Mouse (Mus musculus): ENCODE results near the gene Slc16a8. TPM values are rescaled to one million over a fixed set of nuclear protein-coding genes. Genes with fewer than 3 reads are reported as not detected.
"Not testable (repeated sequence)": the region's sequence is repeated elsewhere in the genome, so short reads cannot be mapped to it uniquely, and the experiment has no call there.

Gene Slc16a8
- total RNA-seq, 2 experiments from 2014 or later = 0.23 to 0.39 TPM

GRCm38 (mm10) chr15:79225780-79226179 is 28.8 kb downstream of the Slc16a8 start:
- DNase-seq (ENCODE audit: low spot score) = not testable (repeated sequence)
- intact Hi-C loops (cut with DNase I) = loop anchor here (10.0 kb wide), 1 partner anchor 379 kb away; the partner anchor contains the start of gene Dmc1

DNA sequence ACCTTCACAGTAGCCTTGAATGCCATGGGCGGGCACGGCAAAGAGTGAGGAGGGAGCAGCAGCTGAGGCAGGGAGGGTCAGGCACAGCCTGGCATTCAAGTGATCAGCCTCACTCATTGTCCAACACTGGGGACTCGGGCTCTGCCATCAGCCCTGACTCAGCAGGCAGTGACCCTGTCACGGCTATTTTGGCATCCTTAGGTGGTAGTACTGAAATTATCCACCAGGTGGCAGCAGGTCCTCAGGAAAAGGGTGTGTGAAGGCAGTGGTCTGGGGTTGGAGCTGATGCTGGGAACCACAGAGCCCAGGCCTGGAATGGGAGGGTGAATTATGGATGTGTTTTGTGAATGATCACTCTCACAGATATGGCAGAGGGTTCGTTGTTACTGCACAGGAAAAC is 29.9 kb downstream of the Slc16a8 start:
- DNase-seq (ENCODE audit: low spot score) = peak; percentile 71
- intact Hi-C loops (cut with DNase I) = loop anchor here (5.0 to 10.0 kb wide), 2 partner anchors 243 to 380 kb away; partner anchors contain the start of gene Dmc1

DNA sequence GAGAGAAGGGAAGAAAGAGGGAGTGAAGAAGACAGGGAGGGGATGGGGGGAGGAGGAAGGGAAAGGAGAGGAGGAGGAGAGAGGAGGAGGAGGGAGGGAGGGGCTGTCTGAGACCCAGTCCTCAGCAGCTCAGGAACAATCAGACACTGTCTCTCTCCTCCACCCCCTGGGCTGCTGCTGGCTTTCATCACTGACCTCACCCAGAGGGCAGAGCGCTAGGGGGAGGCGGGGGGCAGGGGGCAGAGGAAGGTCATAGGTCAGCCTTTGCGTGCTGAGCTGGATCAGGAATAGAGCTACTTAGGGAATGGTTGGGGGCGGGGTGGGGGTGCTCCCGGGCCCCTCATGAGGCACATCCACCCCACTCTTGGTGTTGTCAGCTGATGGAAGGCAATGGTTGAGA is 30.9 kb downstream of the Slc16a8 start:
- intact Hi-C loops (cut with DNase I) = loop anchor here (5.0 to 10.0 kb wide), 2 partner anchors 244 to 381 kb away; partner anchors contain the start of gene Dmc1
- no peak for DNase-seq (ENCODE audit: low spot score)

DNA sequence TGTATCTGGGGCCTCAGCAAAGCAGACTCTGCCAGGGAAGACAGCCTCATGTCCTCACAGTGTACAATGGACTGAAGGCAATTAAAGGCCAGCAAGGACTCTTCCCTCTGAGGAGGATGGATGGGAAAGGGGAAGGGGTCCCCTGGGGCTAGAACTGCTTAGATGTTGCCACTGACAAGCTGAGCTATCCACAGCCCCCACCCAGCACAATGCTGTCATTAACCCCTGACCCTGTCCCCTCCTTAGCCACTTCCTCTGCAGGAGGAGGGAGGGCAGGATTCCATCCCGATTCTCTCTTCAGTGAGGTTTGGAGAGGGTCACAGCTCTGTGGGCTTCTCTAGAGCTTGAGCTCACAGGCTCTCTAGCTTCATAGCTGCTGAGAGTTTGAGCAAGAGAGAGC is 35.0 kb downstream of the Slc16a8 start:
- intact Hi-C loops (cut with DNase I) = no loop called here
- no peak for DNase-seq (ENCODE audit: low spot score)

DNA sequence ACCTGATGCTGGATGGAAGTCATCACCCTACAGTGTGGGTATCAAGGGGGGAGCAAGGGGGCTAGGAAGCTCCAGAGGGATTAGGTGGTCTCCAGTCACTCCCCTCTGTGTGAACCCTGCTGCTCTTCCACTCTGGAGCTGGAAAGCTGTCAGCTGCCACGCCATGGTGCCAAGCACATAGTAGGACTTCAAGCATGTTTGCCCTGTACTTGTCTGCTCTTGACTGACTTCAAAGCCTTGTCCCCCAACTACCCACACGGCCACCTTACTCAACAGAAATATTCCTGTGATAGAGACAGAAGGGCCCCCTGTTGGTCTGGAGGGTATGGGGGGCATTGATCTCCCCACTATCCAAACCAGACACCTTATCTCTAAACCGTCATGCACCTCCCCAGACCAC is 38.4 kb downstream of the Slc16a8 start:
- intact Hi-C loops (cut with DNase I) = no loop called here
- DNase-seq (ENCODE audit: low spot score) = no peak

DNA sequence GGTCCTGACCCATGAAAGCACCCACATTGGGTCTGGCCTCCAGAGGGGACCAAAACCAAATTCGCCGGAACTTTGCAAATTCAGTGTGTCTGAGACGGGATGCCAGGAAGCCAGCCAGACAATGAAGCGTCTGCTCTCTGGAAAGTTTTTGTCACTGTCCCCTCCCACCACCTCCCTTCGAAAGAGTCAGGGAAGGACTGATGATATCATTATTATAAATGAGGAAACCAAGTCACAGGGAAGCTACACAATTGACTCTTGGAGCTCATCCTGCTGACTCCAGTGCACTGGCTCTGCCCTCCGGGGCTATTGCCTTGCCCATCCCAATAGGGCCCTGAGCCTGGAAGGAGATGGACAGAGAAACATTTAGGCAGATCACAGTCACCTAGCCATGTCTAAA is 41.0 kb downstream of the Slc16a8 start:
- intact Hi-C loops (cut with DNase I) = no loop called here
- no peak for DNase-seq (ENCODE audit: low spot score)

DNA sequence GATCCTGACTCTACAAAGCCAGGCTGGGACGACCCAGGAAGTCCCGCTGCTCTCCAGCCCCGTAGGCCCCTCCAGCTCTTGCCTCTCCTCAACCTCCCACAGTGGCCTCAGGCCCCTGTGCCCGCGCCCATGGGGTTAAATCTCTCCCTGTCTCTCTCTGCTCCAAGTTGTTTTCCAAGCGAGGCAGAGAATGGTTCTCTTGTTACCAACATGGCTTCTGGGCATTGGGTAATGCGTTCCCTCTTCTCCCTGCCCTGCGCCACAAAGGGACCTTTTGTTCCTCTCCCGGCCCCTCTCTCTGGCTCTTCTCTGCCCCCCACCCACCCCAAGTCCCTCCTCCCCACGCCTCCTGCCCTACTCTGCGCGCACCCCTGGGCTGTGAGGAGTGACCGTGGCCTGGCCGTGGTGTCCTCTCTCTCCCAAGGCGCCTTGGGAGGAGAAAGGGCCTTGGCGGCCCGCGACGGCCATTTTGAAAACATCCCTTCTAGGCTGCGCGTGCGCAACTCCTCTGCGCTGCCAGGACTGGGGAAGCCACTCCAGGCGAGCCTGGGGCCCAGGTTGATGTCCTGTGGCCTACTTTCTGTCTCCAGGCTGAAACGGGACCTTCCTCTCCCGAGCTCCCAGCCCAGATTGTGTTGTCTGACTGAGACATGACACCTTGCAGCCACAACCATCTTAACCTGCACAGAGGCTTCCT is 41.7 kb downstream of the Slc16a8 start:
- no peak for DNase-seq (ENCODE audit: low spot score)
- intact Hi-C loops (cut with DNase I) = no loop called here

DNA sequence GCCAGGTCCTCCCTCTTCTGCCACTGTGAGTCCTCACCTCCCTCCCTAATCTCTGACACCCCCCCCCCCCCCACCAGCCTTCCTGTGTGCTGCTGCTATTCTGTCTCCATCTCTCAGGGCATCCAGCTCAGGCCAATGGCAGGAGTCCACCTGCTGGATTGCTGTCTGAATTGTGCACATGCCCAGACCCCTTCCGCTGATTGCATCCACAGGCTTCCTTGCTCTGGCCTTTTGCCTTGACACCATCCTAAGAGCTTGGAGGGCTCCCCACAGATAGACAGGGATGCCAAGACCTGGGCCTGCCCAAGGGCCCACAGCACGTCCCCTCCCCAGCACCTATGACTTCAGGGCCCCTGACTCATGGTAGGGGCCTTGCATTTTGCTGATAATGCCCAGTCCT is 44.2 kb downstream of the Slc16a8 start:
- DNase-seq (ENCODE audit: low spot score) = no peak
- intact Hi-C loops (cut with DNase I) = no loop called here

DNA sequence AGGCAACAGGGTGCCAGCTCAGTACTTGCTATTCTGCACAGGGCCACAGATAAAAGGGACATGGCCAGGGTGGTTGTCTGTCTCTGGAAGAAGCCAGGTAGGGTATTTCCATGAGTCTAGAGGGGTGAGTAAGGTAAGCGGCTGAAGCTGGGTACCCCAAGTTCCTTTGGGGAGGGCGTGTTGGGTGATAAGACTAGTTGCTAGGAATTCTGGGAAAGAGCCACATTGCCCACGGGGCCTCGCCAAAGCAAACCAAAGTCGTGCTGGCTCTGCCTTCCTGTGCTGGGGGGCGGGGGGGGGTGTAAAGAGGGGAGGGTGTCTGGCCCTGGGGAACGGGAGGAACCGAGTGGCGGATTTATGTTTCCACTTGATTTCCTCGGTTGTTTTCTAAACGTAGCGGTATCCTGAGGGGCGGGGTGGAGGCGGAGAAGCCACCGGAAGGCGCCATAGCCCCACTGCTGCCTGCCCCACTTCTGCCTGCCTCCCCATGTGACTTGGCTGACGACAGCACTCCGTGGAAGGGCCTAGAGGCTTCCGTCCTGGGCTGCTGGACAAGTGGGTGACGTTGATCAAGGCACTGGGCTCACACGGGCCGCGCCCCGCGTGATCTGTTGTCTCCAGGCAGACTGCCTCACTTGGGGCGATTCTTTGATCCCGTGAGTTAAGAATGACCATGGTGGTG is 45.7 kb downstream of the Slc16a8 start:
- peak; percentile 52 for DNase-seq (ENCODE audit: low spot score)

DNA sequence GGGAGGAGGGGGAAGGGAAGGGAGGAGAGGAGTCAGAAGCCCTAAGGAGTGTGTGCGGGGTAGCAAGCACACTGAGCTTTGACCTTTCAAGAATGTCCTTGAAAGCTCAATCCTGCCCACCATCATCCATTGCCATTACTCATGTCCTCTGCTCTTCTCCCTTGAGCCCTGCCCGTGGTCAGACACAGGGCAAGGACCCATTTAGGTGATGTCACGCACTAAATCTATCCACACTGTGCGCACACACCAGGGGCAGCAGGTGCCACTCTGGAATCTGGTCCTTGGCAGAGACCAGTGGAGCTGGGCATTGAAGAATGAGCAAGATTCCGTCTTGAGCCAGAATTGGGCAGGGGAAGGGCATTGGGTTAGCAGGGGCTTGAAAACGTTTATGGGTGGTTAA is 46.4 kb downstream of the Slc16a8 start:
- DNase-seq (ENCODE audit: low spot score) = no peak
- intact Hi-C loops (cut with DNase I) = no loop called here

More for the DNA sequence above, 45.7 kb downstream of the Slc16a8 start:
- intact Hi-C loops (cut with DNase I) = no loop called here

GRCm38 (mm10) chr15:79202575-79202974 is 52.0 kb downstream of the Slc16a8 start:
- no peak for DNase-seq (ENCODE audit: low spot score)
- intact Hi-C loops (cut with DNase I) = no loop called here

GRCm38 (mm10) chr15:79201491-79202150 is 52.9 kb downstream of the Slc16a8 start:
- intact Hi-C loops (cut with DNase I) = no loop called here

More at GRCm38 (mm10) chr15:79201491-79202150, 52.9 kb downstream of the Slc16a8 start:
- DNase-seq (ENCODE audit: low spot score) = no peak

Other genes starting within 250 kb of the Slc16a8 start
- gene H1f0, start 226.3 kb downstream of the Slc16a8 start, total RNA-seq (2021) = 10 to 100 TPM; 95.9 to 98.4 TPM
- not detected for gene Galr3, start 212.9 kb downstream of the Slc16a8 start, total RNA-seq (2021)
- 1 to 10 TPM; 7.4 to 7.5 TPM for gene Ankrd54, start 191.9 kb downstream of the Slc16a8 start, total RNA-seq (2021)
- gene Eif3l, start 179.6 kb downstream of the Slc16a8 start, total RNA-seq (2021) = 10 to 100 TPM; 68.9 to 71.5 TPM
- 10 to 100 TPM; 51.9 to 57.7 TPM for gene Micall1, start 145.9 kb downstream of the Slc16a8 start, total RNA-seq (2021)
- 100 to 1,000 TPM; 132 TPM for gene Polr2f, start 113.8 kb downstream of the Slc16a8 start, total RNA-seq (2021)
- 1 to 10 TPM; 1.6 to 1.7 TPM for gene 1700088E04Rik, start 113.5 kb downstream of the Slc16a8 start, total RNA-seq (2021)
- 1 to 10 TPM in 1 of 2 experiments, under 1 TPM in 1; 0.92 to 1.3 TPM for gene Sox10, start 89.5 kb downstream of the Slc16a8 start, total RNA-seq (2021)
- 10 to 100 TPM; 21.5 to 22.3 TPM for gene Pick1, start 25.6 kb downstream of the Slc16a8 start, total RNA-seq (2021)
- gene Gm49486, start 25.4 kb downstream of the Slc16a8 start, total RNA-seq (2021) = under 1 TPM; 0.55 to 0.73 TPM
- 1 to 10 TPM in 1 of 2 experiments, under 1 TPM in 1; 0.78 to 2.4 TPM for gene Baiap2l2, start 30.8 kb upstream of the Slc16a8 start, total RNA-seq (2021)
- 1 to 10 TPM; 9.6 to 9.9 TPM for gene Pla2g6, start 73.6 kb upstream of the Slc16a8 start, total RNA-seq (2021)
- gene Maff, start 91.9 kb upstream of the Slc16a8 start, total RNA-seq (2021) = 1 to 10 TPM; 8.1 to 8.3 TPM
- gene Tmem184b, start 148.8 kb upstream of the Slc16a8 start, total RNA-seq (2021) = 10 to 100 TPM; 43.0 to 46.7 TPM
- 10 to 100 TPM; 48.4 to 54.0 TPM for gene Csnk1e, start 200.8 kb upstream of the Slc16a8 start, total RNA-seq (2021)

All from heart, postnatal 25 days (tissue).